Mouse (Mus musculus) hindlimb bud, embryonic 11.5 days (tissue): ENCODE data around the gene Clps.

ENCODE experiments used
- DNase-seq: peaks from one replicate; pipeline ENCODE4 v3.0.0-alpha.2; 2012; ENCODE audit warnings: low read depth, low spot score; ENCODE audit errors: extremely low spot score

Gene Clps

GRCm38 (mm10) chr17:28553040-28553793 is 7.3 kb downstream of the Clps start:
- peak; percentile 66 for DNase-seq

- DNase-seq = no peak
These were observed 11.5 kb downstream of the Clps start, which contains the start of gene Clpsl2 for GRCm38 (mm10) chr17:28549111-28549510. Clpsl2 (plus strand) TSS chr17:28549411.

- DNase-seq = no peak
These were observed 12.0 kb downstream of the Clps start for GRCm38 (mm10) chr17:28548550-28548949.

GRCm38 (mm10) chr17:28546925-28547324 is 13.6 kb downstream of the Clps start:
- DNase-seq = no peak

- DNase-seq = no peak
These were observed 22.7 kb downstream of the Clps start for GRCm38 (mm10) chr17:28537881-28538280.

- DNase-seq = no peak
These were observed 27.2 kb downstream of the Clps start for GRCm38 (mm10) chr17:28533327-28533726.

GRCm38 (mm10) chr17:28532557-28532956 is 28.0 kb downstream of the Clps start:
- DNase-seq = no peak

- DNase-seq = no peak
These were observed 28.6 kb downstream of the Clps start for GRCm38 (mm10) chr17:28531946-28532345.

- DNase-seq = no peak
These were observed 30.1 kb downstream of the Clps start, which contains the start of gene Armc12 for GRCm38 (mm10) chr17:28530506-28530905. Armc12 (plus strand) TSS chr17:28530806.

- no peak for DNase-seq
These were observed 31.4 kb downstream of the Clps start for GRCm38 (mm10) chr17:28529116-28529515.

GRCm38 (mm10) chr17:28528043-28528351 is 32.6 kb downstream of the Clps start:
- DNase-seq = peak; percentile 69

GRCm38 (mm10) chr17:28527184-28528042 is 33.2 kb downstream of the Clps start:
- no peak for DNase-seq

- DNase-seq = no peak
These were observed 35.6 kb downstream of the Clps start for GRCm38 (mm10) chr17:28524831-28525430.

GRCm38 (mm10) chr17:28524009-28524695 is 36.4 kb downstream of the Clps start:
- no peak for DNase-seq

GRCm38 (mm10) chr17:28523355-28524008 is 37.1 kb downstream of the Clps start:
- DNase-seq = no peak

GRCm38 (mm10) chr17:28522623-28523354 is 37.8 kb downstream of the Clps start:
- peak; percentile 49 for DNase-seq

GRCm38 (mm10) chr17:28521920-28522319 is 38.6 kb downstream of the Clps start:
- no peak for DNase-seq

GRCm38 (mm10) chr17:28521071-28521726 is 39.4 kb downstream of the Clps start:
- DNase-seq = no peak

GRCm38 (mm10) chr17:28520561-28520960 is 40.0 kb downstream of the Clps start:
- no peak for DNase-seq
